Mouse (Mus musculus) lung, postnatal 10 days (tissue): ENCODE data around the gene Drg1.
"Not testable (repeated sequence)": the region's sequence is repeated elsewhere in the genome, so short reads cannot be mapped to it uniquely, and the experiment has no call there.

ENCODE experiments used
- DNase-seq: peaks from one replicate; pipeline ENCODE4 v3.0.0; 2021

The Drg1 gene

GRCm38 (mm10) chr11:3206783-3207182, 59.4 kb downstream of the Drg1 start:
- no peak for DNase-seq

DNA sequence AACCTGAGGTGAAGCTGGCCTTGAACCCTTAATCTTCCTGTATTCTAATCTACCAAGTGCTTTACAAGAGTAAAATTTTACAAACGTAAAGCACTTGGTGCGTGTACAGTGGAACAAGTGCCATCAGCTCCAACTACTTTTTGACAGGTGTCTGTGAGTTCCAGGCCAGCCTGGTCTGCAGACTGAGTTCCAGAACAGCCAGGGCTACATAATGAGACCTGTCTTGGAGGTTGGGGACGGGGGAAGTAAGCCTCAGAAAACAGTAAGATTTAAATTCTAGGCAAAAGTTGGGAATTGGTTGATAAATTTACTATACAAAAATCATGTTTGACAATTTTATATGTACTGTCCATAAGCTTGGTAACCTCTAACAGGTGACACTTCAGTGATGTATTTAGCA, 61.0 kb downstream of the Drg1 start:
- no peak for DNase-seq

DNA sequence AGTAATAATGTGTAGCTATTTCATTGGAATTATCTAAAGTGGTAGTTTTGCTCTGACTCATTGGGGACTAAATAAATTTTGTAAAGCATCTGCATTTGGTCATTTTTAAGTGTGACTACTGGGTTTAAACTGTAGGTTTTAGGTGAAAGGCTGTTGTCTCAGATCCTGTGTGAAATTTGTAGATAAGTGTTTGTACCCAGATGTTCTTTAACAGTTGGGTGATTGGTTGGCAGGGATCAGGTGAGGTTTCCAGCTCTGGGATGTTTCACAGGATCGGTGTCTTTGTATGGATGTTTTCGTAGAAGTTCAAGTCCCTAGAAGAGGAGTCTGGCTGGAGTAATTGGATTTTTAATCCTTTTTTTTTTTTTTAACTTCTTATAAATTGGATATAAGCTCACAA, 62.4 kb downstream of the Drg1 start:
- DNase-seq: no peak

DNA sequence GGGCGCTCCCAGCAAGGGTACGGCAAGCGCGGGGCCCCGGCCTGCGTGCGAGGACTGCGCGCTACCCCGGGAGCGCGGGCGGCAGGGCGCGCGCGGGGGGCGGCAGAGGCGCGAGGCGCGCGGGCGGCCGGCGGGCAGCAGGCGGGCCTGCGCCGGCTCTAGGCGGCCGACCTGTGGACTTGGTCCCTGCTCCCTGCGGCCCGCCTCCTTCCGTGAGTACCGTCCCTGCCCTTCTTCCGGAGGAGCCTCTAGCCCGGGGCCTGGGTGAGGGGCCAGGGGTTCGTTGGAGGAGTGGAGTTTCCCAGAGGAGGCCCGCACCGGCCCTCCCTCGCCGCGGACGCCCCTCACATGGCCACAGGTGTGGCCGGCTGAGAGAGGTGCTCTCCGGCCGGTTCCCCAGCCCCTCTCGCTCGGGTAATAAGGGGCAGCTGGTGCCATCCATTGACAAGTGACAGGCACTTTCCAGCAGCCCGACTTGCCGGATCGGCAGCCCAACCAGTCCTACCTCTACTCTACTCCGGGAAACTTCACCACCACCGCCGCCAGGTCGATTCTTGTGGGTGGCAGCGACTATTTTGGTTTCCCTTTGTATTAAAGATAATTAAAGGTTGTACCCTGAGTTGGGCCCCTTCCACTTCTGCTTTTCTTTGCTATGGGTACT, 63.3 kb downstream of the Drg1 start:
- peak; percentile 61 for DNase-seq

DNA sequence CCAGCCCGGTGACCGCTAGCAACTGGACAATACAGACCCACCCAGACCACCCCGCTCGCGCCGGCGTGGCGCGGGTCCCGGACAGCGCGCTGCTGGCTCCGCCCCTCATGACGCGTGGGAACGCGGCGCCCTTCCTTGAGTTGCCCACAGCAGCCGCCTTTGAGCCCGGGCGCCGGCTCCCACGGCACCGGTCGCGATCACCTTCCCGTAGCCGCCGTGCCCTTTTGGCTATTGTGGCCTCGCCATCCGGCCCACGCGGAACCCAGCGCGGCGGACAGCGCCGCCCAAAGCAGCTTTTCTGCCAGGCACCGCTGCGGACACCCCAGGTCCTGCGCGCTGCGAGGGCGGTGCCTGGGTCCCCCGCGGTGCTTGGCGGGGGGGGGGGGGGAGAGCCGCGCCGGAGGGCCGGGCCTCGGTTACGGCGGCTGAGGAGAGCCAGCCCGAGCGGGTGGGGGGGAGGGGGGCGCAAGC, 63.9 kb downstream of the Drg1 start, which contains the start of gene Eif4enif1:
Eif4enif1 (plus strand) TSS at position 162 of the 471 bp plus-strand sequence.
- DNase-seq: peak; percentile 93

DNA sequence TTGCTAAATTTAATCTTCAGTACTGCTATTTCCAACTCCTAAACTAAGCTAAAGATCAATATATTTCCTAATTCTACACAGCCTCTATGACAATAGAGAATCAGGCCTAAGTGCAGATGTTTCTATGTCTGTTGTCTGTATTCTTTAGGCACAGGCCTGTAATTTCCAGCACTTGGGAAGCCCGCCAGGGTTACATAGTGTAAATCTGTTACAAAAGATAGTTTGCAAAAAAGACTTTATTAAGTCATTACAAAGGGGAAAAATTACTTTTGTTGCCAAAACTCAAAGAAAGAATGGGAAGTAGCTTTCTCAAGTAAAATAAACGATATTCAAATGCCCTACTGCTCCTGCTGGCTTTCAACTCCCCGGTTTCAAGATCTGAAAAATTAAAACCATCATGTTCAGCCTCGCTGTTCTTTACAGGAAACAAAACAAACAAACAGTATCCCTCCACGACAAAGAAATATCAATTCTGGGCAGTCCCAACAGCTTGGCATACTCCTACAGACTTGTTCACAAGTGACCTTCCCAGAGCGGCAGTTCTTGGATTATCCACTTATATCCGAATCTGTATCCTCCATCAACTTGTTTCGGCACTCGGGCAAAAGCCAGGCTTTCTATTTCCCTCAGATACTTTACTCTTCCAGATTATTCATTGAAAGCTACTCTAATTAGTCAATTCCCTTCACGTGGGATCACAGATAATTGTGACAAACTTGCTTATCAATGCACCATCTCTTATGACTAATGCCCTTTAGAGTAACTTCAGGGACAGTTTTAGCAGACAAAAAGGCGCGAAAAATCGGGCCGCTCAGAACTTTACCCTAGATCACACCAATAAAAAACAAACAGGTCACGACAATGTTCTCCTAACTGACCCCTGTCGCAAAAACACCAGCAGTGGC, 64.6 kb downstream of the Drg1 start:
- peak; percentile 32 for DNase-seq

DNA sequence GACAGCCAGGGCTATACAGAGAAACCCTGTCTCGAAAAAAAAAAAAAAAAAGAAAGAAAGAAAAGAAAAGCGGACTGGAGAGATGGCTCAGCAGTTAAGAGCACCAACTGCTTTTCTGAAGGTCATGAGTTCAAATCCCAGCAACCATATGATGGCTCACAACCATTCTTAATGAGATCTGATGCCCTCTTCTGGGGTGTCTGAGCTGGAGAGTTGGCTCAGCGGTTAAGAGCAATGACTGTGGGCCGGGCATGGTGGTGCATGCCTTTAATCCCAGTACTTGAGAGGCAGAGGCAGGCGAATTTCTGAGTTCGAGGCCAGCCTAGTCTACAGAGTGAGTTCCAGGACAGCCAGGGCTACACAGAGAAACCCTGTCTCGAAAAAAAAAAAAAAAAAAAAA, 65.6 kb downstream of the Drg1 start:
- not testable (repeated sequence) for DNase-seq

DNA sequence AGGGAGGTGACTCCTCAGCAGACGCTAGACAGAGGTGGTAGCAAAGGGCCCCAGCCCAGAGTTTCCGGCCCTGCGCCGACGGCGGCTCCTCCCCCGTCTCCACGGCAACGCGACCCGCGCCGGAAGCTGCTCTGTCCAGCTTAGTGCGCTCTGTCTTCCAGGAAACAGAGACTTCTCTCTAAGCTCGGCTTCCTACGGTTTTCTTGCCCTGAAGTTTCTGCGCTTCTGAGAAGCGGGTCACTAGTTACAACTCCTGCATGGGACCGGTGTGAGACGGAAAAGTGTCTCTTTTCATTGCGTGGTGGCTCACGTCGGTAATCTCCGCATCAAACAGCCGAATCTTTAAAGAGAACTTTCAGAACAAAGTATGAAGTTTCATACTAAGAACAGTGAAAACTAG, 72.9 kb downstream of the Drg1 start, which contains the start of gene Sfi1:
Sfi1 (minus strand) TSS at position 101 of the 400 bp plus-strand sequence.
- DNase-seq: no peak

DNA sequence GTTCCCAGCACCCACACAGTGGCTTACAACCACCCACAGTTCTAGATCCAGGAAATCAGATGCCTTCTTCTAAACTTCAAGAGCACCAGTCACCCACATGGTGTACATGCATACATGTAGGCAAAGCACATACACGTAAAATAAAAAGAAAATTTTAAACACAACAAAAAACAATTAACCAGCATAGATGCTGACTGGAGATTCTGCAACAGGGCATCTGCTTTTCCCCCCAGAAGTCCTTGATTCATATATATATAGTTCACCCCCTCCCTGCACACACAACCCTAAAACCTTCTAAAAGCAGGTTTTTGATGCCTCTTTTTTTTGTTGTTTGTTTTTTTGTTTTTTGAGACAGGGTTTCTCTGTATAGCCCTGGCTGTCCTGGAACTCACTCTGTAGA, 83.5 kb downstream of the Drg1 start:
- not testable (repeated sequence) for DNase-seq

DNA sequence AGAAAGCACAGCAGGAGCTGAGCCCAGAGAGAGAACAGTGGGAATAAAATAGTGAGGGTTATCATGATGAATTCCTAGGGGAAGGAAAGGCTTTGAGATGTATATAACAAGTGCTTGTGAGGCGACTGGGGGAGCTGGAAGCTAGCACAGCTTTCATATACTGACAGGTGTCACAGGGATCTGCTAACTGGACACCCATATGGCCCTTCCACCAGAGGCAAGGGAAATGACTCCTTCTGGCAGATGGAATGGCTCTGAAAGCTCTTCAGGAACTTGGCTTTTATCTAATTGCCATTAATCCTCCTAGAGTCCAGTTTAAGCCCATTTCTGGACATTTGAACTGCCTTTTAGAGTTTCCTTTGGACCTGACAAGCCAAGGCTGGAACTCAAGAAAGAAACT, 84.2 kb downstream of the Drg1 start:
- DNase-seq: not testable (repeated sequence)

GRCm38 (mm10) chr11:3181250-3181649, 85.0 kb downstream of the Drg1 start:
- DNase-seq: peak; percentile 79

DNA sequence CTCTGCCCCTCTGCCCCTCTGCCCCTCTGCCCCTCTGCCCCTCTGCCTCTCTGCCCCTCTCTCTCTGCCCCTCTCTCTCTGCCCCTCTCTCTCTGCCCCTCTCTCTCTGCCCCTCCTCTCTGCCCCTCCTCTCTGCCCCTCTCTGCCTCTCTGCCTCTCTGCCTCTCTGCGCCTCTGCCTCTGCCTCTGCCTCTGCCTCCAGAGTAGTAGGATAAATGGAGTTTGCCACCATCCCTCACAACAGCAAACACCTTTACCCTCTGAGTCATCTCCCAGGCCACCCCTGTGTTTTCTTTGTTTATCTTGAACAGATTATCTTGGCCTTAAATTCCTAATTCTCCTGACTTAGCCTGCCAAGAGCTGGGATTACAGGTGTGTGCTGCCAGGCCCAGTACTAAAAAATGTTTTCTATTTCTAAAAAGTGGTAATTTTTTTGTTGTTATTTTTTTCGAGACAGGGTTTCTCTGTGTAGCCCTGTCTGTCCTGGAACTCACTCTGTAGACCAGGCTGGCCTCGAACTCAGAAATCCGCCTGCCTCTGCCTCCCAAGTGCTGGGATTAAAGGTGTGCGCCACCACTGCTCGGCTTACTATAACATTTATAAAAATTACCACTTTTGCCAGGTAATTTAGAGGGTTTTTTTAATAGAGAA, 85.6 kb downstream of the Drg1 start:
- not testable (repeated sequence) for DNase-seq

DNA sequence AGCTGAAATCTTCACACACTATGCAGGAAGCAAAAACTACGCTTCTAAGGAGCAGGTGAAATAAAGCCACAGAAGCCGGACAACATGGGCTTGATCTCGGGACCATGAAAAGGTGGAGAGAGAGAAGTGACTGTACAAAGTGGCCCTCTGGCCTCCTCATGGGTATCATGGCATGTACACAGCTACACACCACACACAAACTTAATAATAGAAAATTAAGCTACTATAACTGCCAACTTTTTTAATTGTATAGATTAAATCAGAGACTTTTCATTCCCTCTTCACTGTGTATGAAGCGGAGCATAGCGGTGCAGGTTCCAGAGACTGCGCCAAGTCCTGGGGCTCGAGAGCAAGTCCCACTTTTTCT, 86.5 kb downstream of the Drg1 start:
- DNase-seq: peak; percentile 32

DNA sequence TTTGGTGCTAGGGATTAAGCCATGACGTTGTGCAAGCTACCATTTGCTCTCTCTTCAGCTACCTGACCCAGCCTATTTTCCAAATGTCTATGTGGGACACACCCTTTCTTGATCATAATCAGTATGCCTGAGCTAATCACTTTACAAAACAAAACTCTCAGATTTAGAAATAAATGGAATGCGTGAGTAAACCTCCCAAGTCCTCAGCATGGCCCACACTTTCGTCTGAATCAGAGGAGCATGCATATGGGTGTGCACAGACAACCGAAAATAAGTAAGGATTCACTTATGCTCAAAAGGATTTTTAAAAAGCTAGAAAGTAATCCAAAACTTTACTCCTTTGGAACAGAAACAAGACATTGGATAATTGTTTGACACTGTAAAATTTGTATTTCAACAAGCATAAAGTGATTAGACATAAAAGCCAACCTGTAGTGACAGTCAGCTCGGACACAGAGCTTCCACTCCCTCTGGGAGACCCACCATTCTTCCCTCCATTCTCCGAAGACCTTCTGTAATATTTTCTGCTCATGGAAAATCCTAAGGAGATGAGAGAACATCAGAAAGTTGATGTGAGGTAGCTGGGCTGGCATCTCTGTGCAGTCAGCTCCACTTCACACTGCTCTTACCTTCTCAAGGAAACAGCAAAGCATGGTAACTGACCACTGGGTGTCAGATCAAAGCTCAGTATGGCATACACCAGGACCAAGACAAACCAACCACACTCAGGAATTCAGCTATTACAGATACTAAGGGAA, 87.1 kb downstream of the Drg1 start:
- peak; percentile 42 for DNase-seq

DNA sequence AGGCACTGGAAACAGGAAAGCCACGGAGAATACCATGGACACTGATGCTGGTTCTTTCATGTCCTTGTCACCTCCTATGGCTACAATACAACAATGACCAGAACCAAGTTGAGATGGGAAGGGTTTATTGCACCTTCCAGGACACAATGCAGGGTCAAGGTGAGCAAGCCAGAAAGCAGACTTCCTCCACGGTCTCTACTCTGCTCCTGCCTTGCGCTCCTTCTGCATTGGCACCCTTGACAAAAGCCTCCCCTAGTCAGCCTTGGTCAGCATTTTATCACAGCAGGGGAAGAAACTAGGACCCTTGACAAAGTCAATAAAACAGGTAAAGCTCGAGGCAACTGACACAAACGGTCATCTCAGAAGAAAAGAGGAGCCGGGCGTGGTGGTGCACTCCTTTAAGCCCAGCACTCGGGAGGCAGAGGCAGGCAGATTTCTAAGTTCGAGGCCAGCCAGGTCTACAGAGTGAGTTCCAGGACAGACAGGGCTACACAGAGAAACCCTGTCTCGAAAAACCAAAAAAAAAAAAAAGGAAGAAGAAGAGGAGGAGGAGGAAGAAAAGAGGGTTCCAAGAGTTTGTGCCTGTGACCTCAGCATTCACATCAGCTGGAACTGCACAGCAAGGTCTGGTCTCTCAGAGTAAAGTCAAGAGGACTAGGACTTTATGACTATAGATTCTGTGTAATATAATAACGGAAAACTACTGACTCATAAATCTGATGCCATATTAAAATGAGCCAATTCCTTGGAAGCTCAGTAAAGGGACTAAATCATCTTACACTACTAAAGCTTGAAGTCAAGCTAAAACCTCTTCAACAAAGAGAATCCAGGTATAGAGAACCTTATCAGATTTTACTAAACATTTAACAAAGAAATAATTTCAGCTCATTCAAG, 92.5 kb downstream of the Drg1 start:
- DNase-seq: peak; percentile 72

GRCm38 (mm10) chr11:3172526-3172925, 93.7 kb downstream of the Drg1 start:
- not testable (repeated sequence) for DNase-seq

DNA sequence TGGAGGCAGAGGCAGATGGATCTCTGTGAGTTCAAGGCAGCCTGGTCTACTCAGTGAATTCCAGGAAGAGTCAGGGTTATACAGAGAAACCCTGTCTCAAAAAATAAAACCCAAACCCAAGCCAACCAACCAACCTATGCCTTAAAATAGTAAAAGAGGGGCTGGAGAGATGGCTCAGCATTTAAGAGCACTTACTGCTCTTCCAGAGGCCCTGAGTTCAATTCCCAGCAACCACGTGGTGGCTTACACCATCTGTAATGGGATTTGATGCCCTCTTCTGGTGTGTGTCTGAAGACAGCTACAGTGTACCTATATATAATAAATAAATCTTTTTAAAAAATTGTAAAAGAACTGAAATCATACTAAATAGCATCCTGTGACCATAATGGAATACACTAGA, 94.3 kb downstream of the Drg1 start:
- DNase-seq: peak; percentile 52

GRCm38 (mm10) chr11:3169042-3169441, 97.2 kb downstream of the Drg1 start:
- DNase-seq: peak; percentile 43

DNA sequence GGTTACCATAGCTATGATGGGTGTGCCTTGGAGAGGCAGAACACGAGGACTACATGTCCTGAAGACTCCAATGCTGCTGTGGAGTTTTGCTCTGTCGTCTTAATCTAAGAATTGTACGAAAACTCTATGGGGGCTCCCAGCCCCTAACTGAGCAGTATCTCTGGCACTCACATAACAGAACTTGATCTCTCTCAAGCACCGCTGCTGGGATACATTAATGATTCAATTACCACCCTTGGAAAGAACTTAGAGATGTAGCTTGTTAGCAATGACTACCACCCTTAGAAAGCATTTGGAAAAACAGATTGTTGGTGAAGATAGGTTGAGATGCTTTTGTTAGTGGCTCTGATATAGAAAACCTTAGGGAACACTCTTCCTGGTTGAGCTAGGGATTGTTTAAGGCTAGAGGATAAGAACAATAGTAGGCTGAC, 98.6 kb downstream of the Drg1 start:
- peak; percentile 53 for DNase-seq

DNA sequence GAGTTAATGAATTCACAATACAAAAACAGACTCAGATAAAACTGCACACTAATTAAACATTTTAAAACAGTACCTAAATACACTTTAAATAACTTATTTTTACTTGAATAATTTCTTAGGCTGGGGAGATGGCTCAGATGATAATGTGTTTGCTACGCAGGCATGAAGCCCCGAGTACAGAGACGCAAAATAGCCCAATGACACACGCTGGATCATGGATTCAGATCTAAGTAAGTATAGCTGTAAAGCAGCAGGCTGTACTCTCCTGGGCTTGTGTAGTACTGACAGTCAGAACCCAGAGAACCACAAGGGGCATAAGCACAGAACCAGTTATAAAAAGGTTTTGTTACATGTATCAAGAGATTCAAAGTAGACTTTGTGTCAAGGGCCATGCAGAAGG, 99.1 kb downstream of the Drg1 start:
- not testable (repeated sequence) for DNase-seq

DNA sequence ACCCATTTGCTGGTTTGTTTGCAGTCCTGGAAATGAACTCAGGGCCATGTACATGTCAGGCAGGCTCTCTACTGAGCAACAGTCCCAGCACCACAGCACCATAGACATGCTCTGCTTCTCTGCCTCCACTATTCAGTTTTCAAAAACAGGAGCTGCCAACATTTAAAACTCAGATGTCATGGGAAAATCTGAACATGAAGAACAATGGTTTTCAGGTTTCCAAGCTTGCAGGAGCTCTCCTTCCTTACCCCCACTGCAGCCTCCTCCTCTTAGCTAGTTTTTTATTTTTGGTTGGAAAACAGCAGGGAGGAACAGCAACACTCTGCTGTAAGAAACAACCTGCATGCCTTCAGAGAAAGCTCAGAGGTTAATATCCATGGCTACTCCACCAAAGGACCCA, 99.9 kb downstream of the Drg1 start:
- DNase-seq: peak; percentile 52
